Mouse (Mus musculus): ENCODE data around the gene Nfatc2ip. TPM values are rescaled to one million over a fixed set of nuclear protein-coding genes. Genes with fewer than 3 reads are reported as not detected.
"Not testable (repeated sequence)": the region's sequence is repeated elsewhere in the genome, so short reads cannot be mapped to it uniquely, and the experiment has no call there.

The Nfatc2ip gene
- polyA plus RNA-seq, 1 experiment from 2014 or later, result 3.6 TPM

DNA sequence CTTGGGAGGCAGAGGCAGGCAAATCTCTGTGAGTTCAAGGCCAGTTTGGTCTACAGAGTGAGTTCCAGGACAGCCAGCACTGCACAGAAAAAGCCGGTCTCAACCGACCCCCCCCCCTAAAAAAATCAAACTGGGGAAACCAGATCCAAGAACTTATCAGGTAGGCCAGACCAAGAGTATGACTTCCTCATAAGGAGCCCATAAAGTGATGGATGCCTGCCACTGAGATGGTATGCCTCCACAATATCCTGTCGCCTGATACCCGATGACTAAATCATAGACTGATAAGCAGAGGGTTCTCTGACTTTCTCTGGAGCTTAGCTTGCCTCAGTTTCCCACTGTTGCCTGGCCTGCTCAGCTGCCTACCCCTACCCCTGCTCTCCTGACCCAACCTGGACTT lies 1.3 kb upstream of the Nfatc2ip start:
- Histone ChIP-seq H3K36me3 (ENCODE audit: control insufficient read depth, insufficient read depth, low read length) (no peaks in the 10 kb centered on the region), H3K27ac (replicated peaks; ENCODE audit: low read depth, low read length) (no peak overlapping the region), H3K4me1 (ENCODE audit: control insufficient read depth, insufficient read depth, low read length) (0 out of 2 replicates have a peak, but pooled peaks cover 4% of the 10 kb centered on the region), H3K9me3 (ENCODE audit: control insufficient read depth, low read length) (no peaks in the 10 kb centered on the region), H3K4me2 (ENCODE audit: low read depth, severe bottlenecking) (no peak overlapping the region), H3K9ac (ENCODE audit: low read length) (no peak overlapping the region), H3K4me3 (ENCODE audit: low read depth, low read length) (no peak overlapping the region), H3K27me3 (ENCODE audit: control insufficient read depth, insufficient read depth, low read length) (no peaks in the 10 kb centered on the region)
- 93% methylated on average over 4 of the region's 4 CpGs for WGBS
- ATAC-seq (ENCODE audit: insufficient number of reproducible peaks, low FRiP score, low TSS enrichment, low read depth), result no peak
- DNase-seq (ENCODE audit: low spot score), result no peak

DNA sequence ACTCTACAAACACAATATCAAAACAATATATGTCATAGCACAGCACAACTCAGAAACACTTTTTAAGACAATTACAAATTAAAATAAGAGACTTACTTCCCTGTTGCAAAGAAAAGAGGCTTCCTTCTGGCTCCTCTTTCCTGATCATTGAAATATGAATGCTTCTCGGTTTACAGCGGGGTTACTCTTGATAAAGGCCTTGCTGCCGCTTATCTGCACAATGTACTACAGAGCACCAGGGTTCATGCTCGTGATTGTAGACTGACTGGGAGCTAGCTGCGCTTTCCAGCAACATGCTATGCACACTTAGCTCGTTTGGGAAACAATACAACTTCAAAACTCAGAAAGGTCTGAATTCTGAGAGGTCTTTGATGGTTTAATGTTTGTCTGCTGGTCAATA lies 684 bp upstream of the Nfatc2ip start:
- no peaks in the 10 kb centered on the region for H3K36me3 ChIP-seq (ENCODE audit: control insufficient read depth, insufficient read depth, low read length)
- no peaks in the 10 kb centered on the region for H3K27me3 ChIP-seq (ENCODE audit: control insufficient read depth, insufficient read depth, low read length)
- H3K4me1 ChIP-seq (ENCODE audit: control insufficient read depth, insufficient read depth, low read length), result 0 out of 2 replicates have a peak, but pooled peaks cover 4% of the 10 kb centered on the region
- DNase-seq (ENCODE audit: low spot score), result no peak
- no peaks in the 10 kb centered on the region for H3K9me3 ChIP-seq (ENCODE audit: control insufficient read depth, low read length)
- H3K4me2 ChIP-seq (ENCODE audit: low read depth, severe bottlenecking), result peak overlapping the region; percentile 27; the same call in 1 of the 2 replicates
- ATAC-seq (ENCODE audit: insufficient number of reproducible peaks, low FRiP score, low TSS enrichment, low read depth), result no peak
- H3K9ac ChIP-seq (ENCODE audit: low read length), result no peak overlapping the region
- WGBS, result 60% methylated on average over 6 of the region's 6 CpGs
- H3K4me3 ChIP-seq (ENCODE audit: low read depth, low read length), result no peak overlapping the region
- H3K27ac ChIP-seq (replicated peaks; ENCODE audit: low read depth, low read length), result no peak overlapping the region

DNA sequence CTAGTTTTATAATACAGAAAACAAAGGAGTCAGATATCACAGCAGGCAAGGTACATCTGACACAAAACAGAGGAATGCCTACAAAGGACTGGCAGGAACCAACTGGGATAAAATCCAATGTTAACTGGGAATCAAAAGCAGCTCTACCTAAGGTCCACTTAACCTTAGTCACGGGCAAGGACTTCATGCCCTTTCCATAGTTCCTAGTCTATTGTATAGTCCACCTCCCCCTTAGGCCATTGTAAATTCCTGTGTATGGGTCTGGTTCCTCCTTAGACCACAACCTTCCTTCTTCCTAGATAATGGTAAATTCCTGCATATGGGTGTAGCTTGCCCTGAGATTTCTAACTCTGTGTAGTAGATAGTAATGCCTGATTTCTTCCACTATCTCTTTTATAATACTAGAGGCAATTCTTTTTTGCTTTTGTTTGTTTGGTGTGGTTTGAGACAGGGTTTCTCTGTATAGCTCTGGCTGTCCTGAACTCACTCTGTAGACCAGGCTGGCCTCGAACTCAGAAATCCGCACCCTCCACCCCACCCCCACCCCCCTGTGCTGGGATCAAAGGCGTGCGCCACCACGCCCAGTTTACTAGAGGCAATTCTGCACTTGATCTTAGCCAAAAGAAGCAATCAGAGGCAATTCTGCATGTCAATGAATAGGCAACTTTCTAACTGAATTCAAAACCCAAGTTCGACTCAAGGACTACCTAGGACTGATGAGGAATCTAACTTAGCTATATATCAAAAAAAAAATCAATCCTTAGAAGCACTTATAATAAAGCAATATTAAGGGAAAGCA lies 4.3 kb downstream of the Nfatc2ip start:
- DNase-seq (ENCODE audit: low spot score); H3K27ac ChIP-seq (replicated peaks; ENCODE audit: low read depth, low read length); ATAC-seq (ENCODE audit: insufficient number of reproducible peaks, low FRiP score, low TSS enrichment, low read depth); H3K36me3 ChIP-seq (ENCODE audit: control insufficient read depth, insufficient read depth, low read length); H3K4me1 ChIP-seq (ENCODE audit: control insufficient read depth, insufficient read depth, low read length); H3K9ac ChIP-seq (ENCODE audit: low read length); H3K9me3 ChIP-seq (ENCODE audit: control insufficient read depth, low read length); H3K27me3 ChIP-seq (ENCODE audit: control insufficient read depth, insufficient read depth, low read length); H3K4me2 ChIP-seq (ENCODE audit: low read depth, severe bottlenecking); H3K4me3 ChIP-seq (ENCODE audit: low read depth, low read length): not testable (repeated sequence)
- 87% methylated on average over 7 of the region's 7 CpGs for WGBS

DNA sequence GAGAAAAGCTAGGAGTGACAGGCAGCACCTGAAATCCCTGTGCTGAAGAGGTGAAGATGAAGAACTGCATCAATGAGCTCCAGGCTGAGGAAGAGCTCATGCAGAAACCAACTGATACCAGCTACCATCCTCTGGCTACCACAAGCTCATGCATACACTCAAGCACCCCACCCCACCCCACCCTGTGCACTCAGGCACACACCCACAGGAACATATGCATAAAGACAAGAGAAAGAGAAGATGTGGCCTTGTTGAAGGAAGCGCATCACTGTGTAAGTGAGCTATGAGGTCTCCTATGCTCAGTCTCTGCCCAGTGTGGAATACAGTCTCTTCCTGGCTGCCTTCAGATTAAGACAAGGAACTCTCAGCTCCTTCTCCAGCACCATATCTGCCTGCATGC lies 8.4 kb downstream of the Nfatc2ip start:
- H3K4me1 ChIP-seq (ENCODE audit: control insufficient read depth, insufficient read depth, low read length), result no peaks in the 10 kb centered on the region
- no peak for ATAC-seq (ENCODE audit: insufficient number of reproducible peaks, low FRiP score, low TSS enrichment, low read depth)
- no peak overlapping the region for H3K4me3 ChIP-seq (ENCODE audit: low read depth, low read length)
- no peak overlapping the region for H3K9ac ChIP-seq (ENCODE audit: low read length)
- peaks cover 9% of the 10 kb centered on the region; the same call in 1 of the 2 replicates for H3K36me3 ChIP-seq (ENCODE audit: control insufficient read depth, insufficient read depth, low read length)
- no peak overlapping the region for H3K27ac ChIP-seq (replicated peaks; ENCODE audit: low read depth, low read length)
- no peak overlapping the region for H3K4me2 ChIP-seq (ENCODE audit: low read depth, severe bottlenecking)
- WGBS, result 95% methylated on average over 1 of the region's 1 CpGs
- DNase-seq (ENCODE audit: low spot score), result no peak
- no peaks in the 10 kb centered on the region for H3K9me3 ChIP-seq (ENCODE audit: control insufficient read depth, low read length)
- H3K27me3 ChIP-seq (ENCODE audit: control insufficient read depth, insufficient read depth, low read length), result no peaks in the 10 kb centered on the region

DNA sequence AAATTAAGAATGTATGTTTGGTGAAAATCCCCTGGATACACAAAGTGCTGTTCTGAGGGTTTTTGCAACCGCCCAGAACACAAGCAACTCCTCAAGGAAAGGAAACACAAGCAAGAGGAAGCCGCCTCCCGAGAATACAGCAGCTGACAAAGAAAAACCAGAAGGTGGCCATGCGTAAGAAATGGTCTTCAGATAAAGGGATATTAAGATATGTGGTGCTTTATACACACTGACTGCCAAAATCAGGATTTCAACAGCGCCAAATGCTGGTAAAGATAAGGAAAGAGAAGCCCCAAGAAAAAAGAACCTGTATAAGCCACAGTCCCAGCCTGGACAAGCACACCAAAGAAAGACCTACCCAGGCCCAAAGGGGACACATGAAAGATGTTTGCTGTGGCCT lies 13.0 kb downstream of the Nfatc2ip start:
- ATAC-seq (ENCODE audit: insufficient number of reproducible peaks, low FRiP score, low TSS enrichment, low read depth), result no peak

DNA sequence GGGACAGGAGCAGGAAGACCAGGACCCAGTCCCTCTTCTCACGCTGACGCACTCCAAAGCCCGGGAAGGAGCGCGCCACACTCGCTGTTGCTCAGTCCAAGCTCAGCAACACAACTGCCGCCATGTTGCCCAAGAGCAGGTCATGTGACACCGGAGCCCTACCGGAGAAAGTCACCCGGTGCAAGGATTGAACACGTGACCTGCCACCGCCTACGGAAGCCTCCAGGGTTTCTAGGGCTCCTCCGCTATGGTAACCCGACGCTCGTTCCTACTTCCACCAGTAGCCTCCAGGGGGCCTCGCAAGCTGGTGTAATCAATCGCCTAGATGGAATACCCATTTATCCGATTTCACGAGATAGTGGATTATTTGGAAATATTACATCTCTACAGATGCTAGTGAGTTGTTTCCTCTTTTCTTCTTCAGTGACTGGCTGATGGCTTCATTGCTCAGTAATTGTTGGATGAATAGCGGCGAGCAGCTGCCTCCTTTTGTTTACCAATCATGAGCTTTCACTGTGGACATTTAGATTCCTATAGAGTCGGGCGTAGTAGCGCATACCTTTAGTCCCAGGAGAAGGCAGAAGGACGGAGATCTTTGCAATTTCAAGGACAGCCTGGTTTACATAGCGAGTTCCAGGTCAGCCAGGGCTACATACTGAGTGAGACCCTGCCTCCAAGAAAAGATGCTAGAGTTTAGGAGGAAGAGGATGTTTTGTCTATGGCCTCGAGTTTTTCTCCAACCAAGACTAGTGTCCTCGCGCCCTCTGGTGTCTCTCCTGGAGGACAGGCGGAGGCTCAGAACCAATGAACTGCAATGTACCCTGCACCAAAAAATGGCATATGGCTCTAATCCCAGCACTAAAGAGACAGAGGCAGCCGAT lies 19.0 kb downstream of the Nfatc2ip start, which contains the start of gene Spns1:
TSS of gene Spns1 (minus strand) at position 173 of the 881 bp plus-strand sequence.
- peak within 1 kb of the TSS; percentile 68 for H3K4me2 ChIP-seq (ENCODE audit: low read depth, severe bottlenecking)
- H3K4me3 ChIP-seq (ENCODE audit: low read depth, low read length), result peak within 1 kb of the TSS; percentile 98
- peaks cover under 1% of the 10 kb centered on the region; the same call in 1 of the 2 replicates for H3K36me3 ChIP-seq (ENCODE audit: control insufficient read depth, insufficient read depth, low read length)
- ATAC-seq (ENCODE audit: insufficient number of reproducible peaks, low FRiP score, low TSS enrichment, low read depth), result peak; percentile 93
- H3K9me3 ChIP-seq (ENCODE audit: control insufficient read depth, low read length), result no peaks in the 10 kb centered on the region
- H3K27ac ChIP-seq (replicated peaks; ENCODE audit: low read depth, low read length), result peak within 1 kb of the TSS; percentile 56
- no peaks in the 10 kb centered on the region for H3K27me3 ChIP-seq (ENCODE audit: control insufficient read depth, insufficient read depth, low read length)
- DNase-seq (ENCODE audit: low spot score), result peak; percentile 96
- H3K9ac ChIP-seq (ENCODE audit: low read length), result peak within 1 kb of the TSS; percentile 83
- under 1% methylated on average over 33 of the region's 33 CpGs for WGBS
- H3K4me1 ChIP-seq (ENCODE audit: control insufficient read depth, insufficient read depth, low read length), result peaks cover 7% of the 10 kb centered on the region; the same call in 1 of the 2 replicates

More for the DNA sequence above, 13.0 kb downstream of the Nfatc2ip start:
- Histone ChIP-seq H3K4me1 (ENCODE audit: control insufficient read depth, insufficient read depth, low read length) (no peaks in the 10 kb centered on the region), H3K27ac (replicated peaks; ENCODE audit: low read depth, low read length) (no peak overlapping the region), H3K36me3 (ENCODE audit: control insufficient read depth, insufficient read depth, low read length) (peaks cover 4% of the 10 kb centered on the region; the same call in 1 of the 2 replicates), H3K4me3 (ENCODE audit: low read depth, low read length) (no peak overlapping the region), H3K4me2 (ENCODE audit: low read depth, severe bottlenecking) (no peak overlapping the region), H3K27me3 (ENCODE audit: control insufficient read depth, insufficient read depth, low read length) (no peaks in the 10 kb centered on the region), H3K9me3 (ENCODE audit: control insufficient read depth, low read length) (no peaks in the 10 kb centered on the region), H3K9ac (ENCODE audit: low read length) (no peak overlapping the region)
- WGBS, result 90% methylated on average over 5 of the region's 5 CpGs
- no peak for DNase-seq (ENCODE audit: low spot score)

DNA sequence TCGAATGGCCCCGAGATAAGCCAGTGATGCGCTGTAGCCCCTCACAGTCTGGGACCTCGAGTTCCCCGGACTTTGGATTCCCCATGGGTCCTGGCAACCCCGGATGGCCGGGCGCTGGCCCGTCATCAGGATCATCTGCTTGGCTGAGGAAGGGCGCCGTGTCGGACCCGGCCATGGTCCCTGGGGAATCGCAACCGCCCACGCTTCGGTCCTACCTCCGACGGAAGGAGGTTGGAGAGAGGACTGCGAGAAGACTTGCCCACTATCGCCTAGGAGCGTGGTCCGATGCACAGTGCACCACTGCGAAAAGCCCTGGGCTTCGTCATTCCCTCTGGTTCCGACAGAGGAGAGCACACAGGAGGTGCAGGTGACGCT lies 19.6 kb downstream of the Nfatc2ip start:
- DNase-seq (ENCODE audit: low spot score) (no peak), ATAC-seq (ENCODE audit: insufficient number of reproducible peaks, low FRiP score, low TSS enrichment, low read depth) (peak; percentile 1; the same call in 1 of the 2 replicates)
- H3K9me3 ChIP-seq (ENCODE audit: control insufficient read depth, low read length), result no peaks in the 10 kb centered on the region
- peaks cover 6% of the 10 kb centered on the region; the same call in 1 of the 2 replicates for H3K36me3 ChIP-seq (ENCODE audit: control insufficient read depth, insufficient read depth, low read length)
- WGBS, result 1% methylated on average over 27 of the region's 27 CpGs
- H3K4me2 ChIP-seq (ENCODE audit: low read depth, severe bottlenecking), result peak overlapping the region; percentile 68
- H3K27ac ChIP-seq (replicated peaks; ENCODE audit: low read depth, low read length), result no peak overlapping the region
- H3K27me3 ChIP-seq (ENCODE audit: control insufficient read depth, insufficient read depth, low read length), result no peaks in the 10 kb centered on the region
- peak overlapping the region; percentile 83 for H3K9ac ChIP-seq (ENCODE audit: low read length)
- H3K4me3 ChIP-seq (ENCODE audit: low read depth, low read length), result peak overlapping the region; percentile 98
- peaks cover 7% of the 10 kb centered on the region; the same call in 1 of the 2 replicates for H3K4me1 ChIP-seq (ENCODE audit: control insufficient read depth, insufficient read depth, low read length)

DNA sequence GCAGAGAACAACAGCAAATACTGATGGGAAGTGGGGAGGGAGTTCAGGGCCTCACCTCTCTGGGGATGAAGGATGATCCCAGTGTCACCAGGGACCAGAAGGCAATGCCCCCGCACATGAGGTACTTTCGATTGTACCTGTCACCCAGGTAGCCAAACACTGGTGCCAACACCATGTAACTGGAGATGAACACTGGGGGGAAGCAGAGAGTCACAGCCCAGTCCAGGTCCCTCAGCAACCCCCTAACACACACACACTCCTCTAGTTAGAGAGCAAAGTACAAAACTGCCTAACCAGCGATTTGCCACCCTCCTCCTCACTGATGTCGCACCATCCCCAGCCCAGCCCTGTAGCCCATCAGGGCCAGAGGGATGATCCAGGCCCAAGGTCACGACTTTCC lies 21.5 kb downstream of the Nfatc2ip start:
- no peak overlapping the region for H3K27ac ChIP-seq (replicated peaks; ENCODE audit: low read depth, low read length)

More for the DNA sequence above, 21.5 kb downstream of the Nfatc2ip start:
- Histone ChIP-seq H3K27me3 (ENCODE audit: control insufficient read depth, insufficient read depth, low read length) (no peaks in the 10 kb centered on the region), H3K9me3 (ENCODE audit: control insufficient read depth, low read length) (no peaks in the 10 kb centered on the region), H3K4me1 (ENCODE audit: control insufficient read depth, insufficient read depth, low read length) (peaks cover 7% of the 10 kb centered on the region; the same call in 1 of the 2 replicates), H3K36me3 (ENCODE audit: control insufficient read depth, insufficient read depth, low read length) (peaks cover 11% of the 10 kb centered on the region; the same call in 1 of the 2 replicates), H3K4me3 (ENCODE audit: low read depth, low read length) (no peak overlapping the region), H3K9ac (ENCODE audit: low read length) (no peak overlapping the region), H3K4me2 (ENCODE audit: low read depth, severe bottlenecking) (no peak overlapping the region)
- DNase-seq (ENCODE audit: low spot score) (no peak), ATAC-seq (ENCODE audit: insufficient number of reproducible peaks, low FRiP score, low TSS enrichment, low read depth) (no peak)
- 74% methylated on average over 5 of the region's 5 CpGs for WGBS

All from limb, embryonic 11.5 days (tissue).